Mouse (Mus musculus): Measurements from ENCODE around the gene Blm.

The Blm gene

DNA sequence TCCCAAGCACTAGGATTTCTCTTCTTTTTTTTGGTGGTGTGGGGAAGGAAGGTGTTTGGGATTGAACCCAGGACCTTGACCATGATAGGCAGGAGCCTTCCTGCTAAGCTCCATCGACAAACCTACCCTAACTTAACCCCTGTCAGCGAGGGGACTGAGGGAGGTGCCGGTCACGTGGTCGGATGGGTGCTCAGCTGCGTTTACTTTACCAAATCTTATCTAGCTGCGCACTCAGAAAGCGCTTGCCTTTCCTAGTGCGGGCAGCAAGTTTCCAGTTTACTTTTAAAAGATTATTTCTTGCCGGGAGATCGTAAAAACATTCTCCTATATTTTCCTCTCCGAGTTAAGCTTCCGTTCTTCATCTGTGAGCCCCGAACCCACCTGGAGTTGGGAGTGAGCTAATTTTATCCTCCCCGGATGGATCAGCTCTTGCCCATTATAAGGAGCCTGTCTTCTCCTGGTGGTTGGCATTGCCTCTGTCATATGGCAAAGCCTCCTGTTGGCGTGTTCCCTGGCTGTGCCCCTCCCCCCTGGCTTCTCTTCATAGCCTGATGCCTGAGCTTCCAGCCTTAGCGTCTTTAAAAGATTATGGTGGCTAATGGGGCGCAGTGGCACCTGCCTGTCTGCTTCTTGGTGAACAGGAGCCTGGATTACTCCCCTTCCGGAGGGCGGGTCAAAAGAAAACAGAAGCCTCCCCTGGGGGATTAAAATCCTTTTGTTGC is 112.0 kb downstream of the Blm start:
- in situ Hi-C loops (cut with MboI; ENCODE audit: low pct_unique_long_range_greater_than_20kb in 1 of 2, low sequenced_read_pairs in 2 of 2, unreplicated experiment in 1 of 2) = no loop called here

DNA sequence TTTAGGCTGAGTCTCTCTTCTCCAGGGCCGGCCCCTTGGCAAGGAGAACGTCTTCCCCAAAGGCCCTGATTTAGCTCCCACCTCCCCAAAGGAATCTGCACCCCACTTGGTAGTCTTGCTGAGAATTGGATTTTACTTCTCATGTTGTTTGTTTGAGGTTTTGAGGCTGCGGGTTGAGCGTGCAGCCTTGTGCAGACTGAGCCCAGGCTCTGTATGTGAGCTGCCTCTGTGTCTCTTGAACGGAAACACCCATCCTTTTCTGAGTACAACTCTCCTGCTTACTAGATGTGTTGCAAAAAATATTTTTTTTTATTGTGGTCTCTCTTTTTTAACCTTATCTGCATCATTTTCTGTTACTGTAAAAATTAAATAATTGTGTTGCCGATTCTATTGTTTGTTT is 113.3 kb downstream of the Blm start:
- in situ Hi-C loops (cut with MboI; ENCODE audit: low pct_unique_long_range_greater_than_20kb in 1 of 2, low sequenced_read_pairs in 2 of 2, unreplicated experiment in 1 of 2) = no loop called here

- in situ Hi-C loops (cut with MboI; ENCODE audit: low pct_unique_long_range_greater_than_20kb in 1 of 2, low sequenced_read_pairs in 2 of 2, unreplicated experiment in 1 of 2) = no loop called here
Observed at GRCm38 (mm10) chr7:80420586-80420985, 114.3 kb downstream of the Blm start.

DNA sequence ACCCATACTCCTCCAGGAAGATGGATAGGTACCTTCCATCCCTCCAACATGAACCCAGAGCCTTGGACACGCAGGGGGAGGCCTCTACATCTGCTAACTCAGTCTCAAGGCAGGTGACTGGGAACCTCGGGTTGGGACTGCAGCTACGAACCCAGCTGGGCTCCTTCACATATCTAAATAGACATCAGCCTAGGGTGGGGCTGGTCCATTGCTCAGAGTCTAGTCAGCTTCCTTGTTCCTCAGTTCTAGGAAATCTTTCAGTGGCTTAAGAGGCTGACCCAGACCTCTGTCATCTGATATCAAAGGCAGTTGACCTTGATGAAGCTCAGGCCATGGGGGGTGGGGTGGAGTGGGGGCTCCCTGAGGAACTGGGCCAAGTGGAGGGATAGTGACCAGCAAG is 115.6 kb downstream of the Blm start:
- in situ Hi-C loops (cut with MboI; ENCODE audit: low pct_unique_long_range_greater_than_20kb in 1 of 2, low sequenced_read_pairs in 2 of 2, unreplicated experiment in 1 of 2) = no loop called here

GRCm38 (mm10) chr7:80418036-80418435 is 116.9 kb downstream of the Blm start:
- in situ Hi-C loops (cut with MboI; ENCODE audit: low pct_unique_long_range_greater_than_20kb in 1 of 2, low sequenced_read_pairs in 2 of 2, unreplicated experiment in 1 of 2) = no loop called here

DNA sequence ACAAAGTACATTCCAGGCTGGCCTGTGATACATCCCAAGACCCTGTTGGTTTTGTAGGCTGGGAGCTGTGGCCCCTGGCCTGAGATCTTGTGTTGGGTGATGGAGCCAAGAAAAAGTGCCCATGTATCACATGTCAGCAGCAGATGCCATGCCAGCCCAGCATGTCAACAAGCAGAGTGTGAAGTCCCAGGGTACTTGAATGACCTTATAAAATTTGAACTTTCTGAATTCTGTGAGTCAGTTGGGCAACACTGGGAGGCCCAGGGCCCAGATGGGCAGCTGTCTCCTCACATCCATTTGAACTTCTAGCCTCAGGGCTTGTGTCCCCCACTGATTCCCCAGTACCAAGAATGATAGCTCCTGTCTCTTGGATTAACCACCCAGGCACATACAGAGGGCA is 117.3 kb downstream of the Blm start:
- in situ Hi-C loops (cut with MboI; ENCODE audit: low pct_unique_long_range_greater_than_20kb in 1 of 2, low sequenced_read_pairs in 2 of 2, unreplicated experiment in 1 of 2) = no loop called here

DNA sequence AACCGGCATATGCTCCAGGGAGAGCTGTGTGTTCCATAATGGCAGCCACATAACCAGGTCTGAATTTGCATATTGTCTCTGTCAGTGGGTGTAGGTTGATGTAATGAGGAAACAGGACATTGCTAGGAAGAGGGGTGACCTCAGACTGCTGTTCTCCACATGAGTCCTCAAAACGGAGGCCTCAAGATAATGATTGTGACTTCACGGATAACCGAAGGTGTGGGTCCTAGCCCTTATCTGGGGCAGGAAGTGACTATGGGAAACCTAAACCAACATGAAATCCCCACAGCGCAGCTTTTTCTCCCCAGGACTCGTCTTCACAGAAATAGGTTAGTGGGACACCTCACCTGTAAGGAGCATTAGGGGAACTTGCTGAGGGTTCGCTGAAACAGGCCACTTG is 118.0 kb downstream of the Blm start:
- in situ Hi-C loops (cut with MboI; ENCODE audit: low pct_unique_long_range_greater_than_20kb in 1 of 2, low sequenced_read_pairs in 2 of 2, unreplicated experiment in 1 of 2) = no loop called here

DNA sequence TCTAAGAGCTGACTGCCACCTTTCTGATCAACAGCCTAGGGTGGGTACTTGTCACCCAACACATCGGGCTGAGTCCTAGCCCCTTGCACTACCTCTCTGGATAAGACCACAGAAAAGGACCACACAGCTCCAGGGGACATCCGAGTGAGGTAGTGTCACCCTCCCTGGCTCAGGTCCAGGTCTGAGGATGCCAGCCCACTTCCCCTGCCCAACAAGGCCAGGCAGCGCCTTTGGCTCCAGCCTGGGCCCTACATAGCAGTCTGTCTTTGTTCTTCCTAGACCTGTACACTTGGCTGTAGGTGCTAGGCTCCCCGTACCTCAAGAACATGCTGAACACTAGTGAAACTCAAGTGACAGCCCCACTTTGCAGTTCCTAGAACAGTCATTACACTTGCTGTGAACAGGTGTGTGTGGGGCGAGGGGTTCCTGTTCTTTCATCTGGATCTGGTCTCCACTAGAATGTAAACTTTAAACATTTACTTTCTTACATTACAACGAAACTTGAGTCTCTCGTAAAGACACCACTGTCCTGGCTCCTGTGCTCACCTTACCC is 120.5 kb downstream of the Blm start:
- in situ Hi-C loops (cut with MboI; ENCODE audit: low pct_unique_long_range_greater_than_20kb in 1 of 2, low sequenced_read_pairs in 2 of 2, unreplicated experiment in 1 of 2) = no loop called here

DNA sequence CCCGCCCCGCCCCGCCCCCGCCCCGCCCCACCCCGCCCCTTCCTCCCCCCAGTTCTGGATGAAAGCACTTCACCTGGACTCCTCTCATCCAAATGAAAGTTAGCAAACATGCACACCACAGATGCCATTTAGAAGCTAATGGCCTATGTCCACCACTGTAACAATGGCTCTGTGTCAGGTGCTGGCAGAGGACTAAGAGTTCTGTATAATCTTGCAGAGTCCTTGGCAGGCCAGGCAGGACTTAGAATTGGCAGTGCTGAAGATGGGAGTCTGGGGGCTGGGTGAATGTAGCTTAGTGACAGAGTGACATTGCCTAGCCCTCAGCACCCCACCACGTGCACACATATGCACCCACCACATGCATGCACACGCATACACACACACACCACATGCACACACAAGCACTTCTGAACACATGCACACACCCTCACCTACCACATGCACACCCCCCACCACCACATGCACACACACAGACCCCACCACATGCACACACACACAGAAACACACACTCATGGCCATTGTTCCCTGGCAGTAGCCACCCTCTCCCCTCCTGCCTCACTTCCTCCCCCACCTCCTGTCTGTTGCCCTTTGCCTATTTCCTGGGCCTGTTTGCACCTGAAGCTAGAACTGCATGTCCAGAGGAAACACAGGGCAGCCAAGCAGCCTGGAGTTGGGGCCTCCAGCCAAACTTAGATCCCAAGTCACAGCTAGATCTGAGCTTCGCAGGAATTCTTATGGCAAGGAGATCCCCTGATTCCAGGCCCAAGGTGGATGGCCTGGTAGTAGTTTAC is 121.2 kb downstream of the Blm start:
- in situ Hi-C loops (cut with MboI; ENCODE audit: low pct_unique_long_range_greater_than_20kb in 1 of 2, low sequenced_read_pairs in 2 of 2, unreplicated experiment in 1 of 2) = no loop called here

DNA sequence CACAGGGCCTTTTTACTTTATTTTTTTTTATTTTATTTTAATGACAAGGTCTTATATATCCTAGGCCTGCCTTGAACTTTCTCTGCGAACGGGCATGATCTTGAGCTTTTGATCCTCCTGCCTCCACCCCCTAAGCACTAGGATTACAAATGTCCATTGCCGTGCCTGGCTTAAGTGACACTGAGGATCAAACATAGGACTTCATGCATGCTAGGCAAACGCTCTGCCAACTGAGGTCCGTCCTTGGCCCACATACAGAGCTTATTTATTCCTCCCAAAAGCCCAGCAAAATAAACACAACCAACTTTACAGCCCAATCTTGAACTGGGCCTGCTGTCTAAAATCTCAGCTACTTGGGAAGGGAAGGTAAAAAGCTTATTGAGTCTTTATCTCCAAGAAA is 122.1 kb downstream of the Blm start:
- in situ Hi-C loops (cut with MboI; ENCODE audit: low pct_unique_long_range_greater_than_20kb in 1 of 2, low sequenced_read_pairs in 2 of 2, unreplicated experiment in 1 of 2) = no loop called here

DNA sequence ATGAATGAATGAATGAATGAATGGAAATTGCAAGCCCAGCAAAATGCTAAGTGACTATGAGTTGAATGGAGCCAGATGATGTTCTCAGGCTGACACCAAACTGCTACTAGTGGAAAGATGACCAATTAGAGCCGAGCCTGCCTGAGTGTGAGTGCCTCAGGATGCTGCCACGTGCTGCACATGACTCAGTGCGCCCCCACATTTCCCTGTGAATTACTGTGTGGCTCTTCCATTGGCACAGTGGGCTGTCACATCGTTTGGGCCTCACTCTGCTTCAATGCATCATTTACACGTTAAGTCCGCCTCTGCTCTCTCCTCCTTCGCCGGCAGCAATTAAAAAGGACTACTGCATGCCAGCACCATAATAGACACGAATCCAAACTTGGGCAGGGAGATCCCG is 122.6 kb downstream of the Blm start:
- in situ Hi-C loops (cut with MboI; ENCODE audit: low pct_unique_long_range_greater_than_20kb in 1 of 2, low sequenced_read_pairs in 2 of 2, unreplicated experiment in 1 of 2) = no loop called here

DNA sequence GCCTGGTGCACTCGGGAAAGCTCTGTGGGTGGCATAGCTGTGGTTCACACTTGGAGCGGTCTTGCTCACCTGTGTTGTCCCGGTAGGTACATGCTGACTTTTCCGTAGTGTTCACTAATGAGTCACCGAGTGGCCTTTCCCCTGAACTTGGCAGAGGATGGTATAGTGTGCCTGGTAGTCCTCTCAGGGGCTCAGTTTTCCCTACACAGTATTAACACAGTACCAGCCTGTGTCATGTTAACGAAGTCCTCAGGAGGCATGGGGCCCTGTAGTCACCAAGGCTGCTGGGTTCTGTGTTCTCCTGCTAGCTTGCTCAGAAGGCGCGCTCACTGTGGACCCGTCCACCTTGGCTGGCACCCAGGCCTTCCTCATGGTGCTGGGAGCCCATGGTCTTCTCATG is 124.5 kb downstream of the Blm start:
- in situ Hi-C loops (cut with MboI; ENCODE audit: low pct_unique_long_range_greater_than_20kb in 1 of 2, low sequenced_read_pairs in 2 of 2, unreplicated experiment in 1 of 2) = no loop called here

- in situ Hi-C loops (cut with MboI; ENCODE audit: low pct_unique_long_range_greater_than_20kb in 1 of 2, low sequenced_read_pairs in 2 of 2, unreplicated experiment in 1 of 2) = loop anchor here in 1 of 2 experiments (10.0 kb wide), 1 partner anchor 157 kb away; no protein-coding TSS in a partner anchor
Observed at GRCm38 (mm10) chr7:80407712-80408111, 127.2 kb downstream of the Blm start.

GRCm38 (mm10) chr7:80406186-80406585 is 128.7 kb downstream of the Blm start:
- in situ Hi-C loops (cut with MboI; ENCODE audit: low pct_unique_long_range_greater_than_20kb in 1 of 2, low sequenced_read_pairs in 2 of 2, unreplicated experiment in 1 of 2) = loop anchor here in 1 of 2 experiments (10.0 kb wide), 1 partner anchor 159 kb away; no protein-coding TSS in a partner anchor

DNA sequence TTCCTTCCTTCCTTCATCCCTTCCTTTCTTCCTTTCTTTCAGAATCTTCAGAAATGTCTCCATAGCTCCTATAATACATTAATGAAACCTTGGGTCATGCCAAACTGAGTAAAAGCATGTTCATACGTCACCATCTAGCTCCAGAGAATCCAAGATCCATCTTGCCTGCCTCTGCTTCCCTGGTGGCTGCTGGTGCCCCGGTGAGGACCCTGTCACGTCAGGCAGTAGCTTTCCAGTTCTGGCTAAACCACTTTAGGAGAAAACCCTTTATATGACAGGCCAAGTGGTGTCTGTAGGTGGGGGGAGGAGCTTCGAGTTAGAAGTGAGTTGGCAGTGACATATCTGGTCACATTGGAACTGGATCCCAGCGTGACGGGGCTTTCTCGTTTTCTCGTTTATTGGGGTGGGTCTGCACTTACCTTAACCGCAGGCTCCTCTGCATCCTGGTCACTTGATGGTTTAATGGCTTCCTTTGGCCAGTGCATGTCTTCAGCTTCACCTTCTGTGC is 129.7 kb downstream of the Blm start, which contains the start of gene Furin:
TSS of gene Furin (minus strand) at position 249 of the 508 bp plus-strand sequence.
- in situ Hi-C loops (cut with MboI; ENCODE audit: low pct_unique_long_range_greater_than_20kb in 1 of 2, low sequenced_read_pairs in 2 of 2, unreplicated experiment in 1 of 2) = loop anchor here in 1 of 2 experiments (10.0 kb wide), 1 partner anchor 160 kb away; no protein-coding TSS in a partner anchor

Data from mouse embryonic stem cell (cell line).